Mouse (Mus musculus) lung, adult 2 months (tissue): ENCODE results near the gene Tbc1d22b.

Experiments
- CTCF ChIP-seq: fragments of 200-500 bp; IDR thresholded peaks from 2 replicates; pipeline ENCODE4 v1.5.1; 2011; ENCODE audit warnings: mild to moderate bottlenecking, low read length, control low read depth; ENCODE audit not compliant: insufficient read depth
- POLR2A ChIP-seq: fragments of 200-500 bp; IDR thresholded peaks from 2 replicates; pipeline ENCODE4 v1.6.1; 2011; ENCODE audit warnings: low read depth, mild to moderate bottlenecking, control low read depth, low read length, borderline replicate concordance; ENCODE audit errors: extremely low read depth

- TF ChIP-seq CTCF, result no peak
- TF ChIP-seq POLR2A, result no peak
Measured at GRCm38 (mm10) chr17:29627285-29627684, 77.7 kb downstream of the Tbc1d22b start.
